Mouse (Mus musculus) 3T3-L1 (cell line): ENCODE data around the gene Efna5.

Experiments used
- DNase-seq: peaks from one replicate; pipeline ENCODE4 v3.0.0-alpha.2; 2015; ENCODE audit warnings: low read depth, low spot score

Efna5 gene

GRCm38 (mm10) chr17:62853741-62854140 lies 27.4 kb downstream of the Efna5 start:
- no peak for DNase-seq

GRCm38 (mm10) chr17:62852822-62853608 lies 28.1 kb downstream of the Efna5 start:
- no peak for DNase-seq

DNA sequence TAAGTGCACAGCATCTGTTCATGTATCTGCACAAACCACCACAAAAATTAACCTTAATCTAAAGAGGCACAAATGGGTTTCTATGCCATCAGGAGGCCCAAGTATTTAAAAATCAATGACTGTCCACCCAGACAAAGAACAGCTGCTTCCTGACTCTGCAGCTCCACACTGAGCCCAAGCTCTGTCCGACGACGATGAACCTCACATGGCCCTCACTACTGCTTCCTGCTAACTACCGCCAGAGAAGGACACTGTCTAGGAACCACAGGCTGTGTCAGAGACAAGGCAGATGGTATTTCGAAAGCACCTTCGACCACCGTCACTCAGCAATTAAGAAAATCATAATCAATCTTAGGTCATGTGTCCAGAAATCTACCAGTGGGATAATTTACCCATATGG lies 29.8 kb downstream of the Efna5 start:
- DNase-seq = no peak

GRCm38 (mm10) chr17:62850603-62851002 lies 30.5 kb downstream of the Efna5 start:
- no peak for DNase-seq

- no peak for DNase-seq
Measured at GRCm38 (mm10) chr17:62849676-62850075, 31.4 kb downstream of the Efna5 start.

DNA sequence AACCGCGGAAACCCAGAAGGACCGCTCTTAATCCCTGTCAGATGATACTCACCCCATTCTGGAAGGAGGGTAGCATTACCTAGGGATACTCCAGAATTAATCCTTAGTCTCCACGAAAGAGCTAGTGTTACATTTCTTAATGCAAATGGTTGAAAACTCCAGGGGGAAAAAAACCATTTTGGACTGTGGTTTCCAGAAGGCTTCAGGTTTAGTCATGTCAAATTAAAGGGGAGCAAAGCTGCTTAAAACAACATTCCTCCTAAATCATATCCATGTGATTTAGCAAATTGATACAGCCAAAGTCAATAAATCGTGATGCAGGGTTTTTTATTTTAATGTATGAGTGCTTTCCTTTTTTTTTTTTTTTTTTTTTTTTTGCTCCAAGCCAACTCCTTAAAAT lies 35.5 kb downstream of the Efna5 start:
- no peak for DNase-seq

- no peak for DNase-seq
Measured at GRCm38 (mm10) chr17:62844329-62844728, 36.8 kb downstream of the Efna5 start.

DNA sequence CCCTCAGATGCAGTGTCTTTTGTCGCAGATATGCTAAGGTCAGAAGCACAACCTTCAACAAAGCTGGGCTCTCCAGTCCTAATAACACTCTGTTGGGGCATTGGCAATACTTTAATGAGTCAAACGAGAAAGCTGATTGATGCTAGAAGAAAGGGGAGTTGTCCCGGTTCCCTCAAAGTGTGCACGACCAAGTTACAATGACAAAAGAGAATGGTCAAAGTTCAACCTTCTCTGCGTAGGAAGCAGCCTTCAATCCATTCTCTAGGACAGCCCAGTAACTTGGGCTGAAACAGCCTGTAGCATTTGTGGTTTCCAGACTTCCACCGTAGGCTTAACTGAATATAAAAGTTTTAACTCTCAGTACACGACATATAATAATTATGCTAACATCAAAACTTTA lies 43.8 kb downstream of the Efna5 start:
- no peak for DNase-seq

DNA sequence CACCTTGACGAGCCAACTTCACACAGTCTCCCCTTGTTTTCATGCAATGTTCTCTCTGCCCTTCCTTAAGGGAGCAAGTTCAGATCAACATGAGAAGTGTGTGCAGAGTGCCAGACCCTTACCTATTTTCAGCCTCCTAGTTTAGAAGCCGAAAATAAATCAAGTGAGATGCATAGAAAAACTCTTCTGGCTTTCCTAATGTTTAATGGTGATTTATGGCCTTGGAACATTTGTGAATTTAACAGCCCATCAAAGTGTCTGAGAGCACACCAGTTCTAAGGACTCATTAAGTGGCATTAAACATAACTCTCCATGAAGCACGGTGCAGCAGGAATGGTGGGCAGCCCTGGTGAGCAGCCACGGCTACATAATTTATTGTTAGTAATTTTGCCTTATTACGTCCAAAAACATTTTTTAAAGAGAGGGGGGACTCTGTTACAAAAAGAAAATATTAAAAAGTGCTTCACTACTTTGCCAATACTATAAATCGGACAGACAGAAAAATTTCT lies 44.5 kb downstream of the Efna5 start:
- DNase-seq = no peak

GRCm38 (mm10) chr17:62832550-62833127 lies 48.5 kb downstream of the Efna5 start:
- DNase-seq = no peak

DNA sequence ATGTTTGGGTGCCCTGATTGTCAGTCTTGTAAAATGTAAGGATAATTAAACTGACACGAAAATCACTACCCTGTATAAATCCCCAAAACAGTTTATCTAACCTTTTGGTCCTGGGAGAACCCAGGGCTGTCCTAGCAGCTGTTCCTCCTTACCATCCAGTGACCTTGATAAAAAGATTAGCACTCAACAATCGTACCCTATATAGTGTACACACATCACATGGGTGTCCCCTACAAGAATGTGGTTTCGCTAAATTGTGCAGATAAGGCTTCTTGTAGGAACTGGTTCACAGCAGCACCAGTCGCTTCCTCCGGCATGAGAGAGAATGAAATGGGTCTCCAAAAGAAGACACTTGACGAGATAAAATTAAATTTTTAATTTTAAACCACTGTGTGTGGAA lies 53.6 kb downstream of the Efna5 start:
- DNase-seq = no peak

GRCm38 (mm10) chr17:62821219-62821618 lies 59.9 kb downstream of the Efna5 start:
- DNase-seq = no peak

- no peak for DNase-seq
Measured at GRCm38 (mm10) chr17:62819931-62820330, 61.2 kb downstream of the Efna5 start.

DNA sequence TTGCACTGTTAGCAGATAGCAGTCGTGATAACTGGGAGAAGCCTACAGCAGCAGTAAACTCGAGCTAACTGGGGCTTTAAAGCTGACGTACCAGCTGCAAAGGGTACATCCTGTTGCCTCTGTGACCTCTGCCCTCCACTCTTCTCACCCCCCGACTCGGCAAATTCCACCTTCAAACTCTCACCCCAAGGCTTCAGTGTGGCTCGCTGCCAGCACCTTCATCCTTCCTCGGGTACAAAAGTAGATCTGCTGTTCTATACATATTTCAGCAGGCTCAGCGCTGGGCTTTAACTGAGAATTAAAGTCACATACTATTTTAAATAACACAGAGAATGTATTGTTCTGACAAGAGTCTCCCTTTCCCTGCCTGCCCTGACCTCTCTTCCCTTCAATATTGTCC lies 62.3 kb downstream of the Efna5 start:
- DNase-seq = no peak

DNA sequence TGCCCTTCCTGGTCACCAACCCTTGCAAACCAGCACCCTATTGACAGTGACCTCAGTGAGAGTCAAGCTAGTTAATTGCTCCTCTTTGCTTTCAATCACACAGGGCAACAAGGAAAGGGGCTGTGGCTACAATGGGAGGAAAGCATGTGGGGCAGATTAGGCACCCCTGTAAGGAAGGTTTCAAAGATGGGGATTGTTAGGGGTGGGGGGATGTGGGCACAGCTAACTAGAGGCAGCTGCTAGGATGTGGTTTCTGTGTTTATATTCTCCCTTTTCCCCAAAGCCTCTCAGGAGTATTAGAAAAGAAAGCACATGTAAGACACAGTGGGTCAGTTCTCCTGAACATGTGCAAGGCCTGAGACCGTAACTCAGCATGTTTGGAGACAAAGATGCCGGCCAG lies 62.8 kb downstream of the Efna5 start:
- no peak for DNase-seq

DNA sequence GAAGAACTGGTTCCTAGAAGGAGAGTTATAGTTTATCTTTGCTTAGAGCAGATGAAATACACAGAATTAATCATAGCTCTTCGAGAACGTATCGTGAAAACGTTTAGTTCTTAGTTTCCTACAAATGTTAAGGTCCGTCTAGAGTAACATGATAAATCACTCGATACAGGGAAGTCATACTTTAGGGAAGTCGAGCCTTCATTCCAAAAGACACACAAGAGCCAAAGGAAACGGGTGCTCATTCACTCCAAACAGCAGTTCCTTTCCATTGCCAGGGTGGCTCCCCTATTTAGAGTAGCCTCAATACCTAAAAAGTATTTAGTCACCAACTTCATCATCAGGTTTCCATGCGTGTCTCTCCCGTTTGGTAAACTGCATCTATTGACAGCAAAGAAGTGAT lies 64.2 kb downstream of the Efna5 start:
- no peak for DNase-seq

- no peak for DNase-seq
Measured at GRCm38 (mm10) chr17:62813461-62813860, 67.7 kb downstream of the Efna5 start.

- DNase-seq = no peak
Measured at GRCm38 (mm10) chr17:62807891-62808290, 73.2 kb downstream of the Efna5 start.

GRCm38 (mm10) chr17:62806646-62807045 lies 74.5 kb downstream of the Efna5 start:
- DNase-seq = no peak

GRCm38 (mm10) chr17:62802748-62803147 lies 78.4 kb downstream of the Efna5 start:
- peak; percentile 68 for DNase-seq

- no peak for DNase-seq
Measured at GRCm38 (mm10) chr17:62797272-62797671, 83.8 kb downstream of the Efna5 start.

GRCm38 (mm10) chr17:62789291-62790290 lies 91.5 kb downstream of the Efna5 start:
- no peak for DNase-seq
